Mouse (Mus musculus) B cell, adult 2 months (primary cell): ENCODE results near the gene H2al2a.
A peak's percentile ranks its signal among the peaks of the same experiment; 100 is the strongest.

ENCODE experiments used
- DNase-seq, 2 experiments: peaks; one replicate each; pipeline ENCODE4 v3.0.0; 2022

Gene H2al2a

GRCm38 (mm10) chr2:17996858-17997257 is at the start of gene H2al2a:
Gene H2al2a (minus strand): TSS chr2:17996958.
- DNase-seq: no peak

DNA sequence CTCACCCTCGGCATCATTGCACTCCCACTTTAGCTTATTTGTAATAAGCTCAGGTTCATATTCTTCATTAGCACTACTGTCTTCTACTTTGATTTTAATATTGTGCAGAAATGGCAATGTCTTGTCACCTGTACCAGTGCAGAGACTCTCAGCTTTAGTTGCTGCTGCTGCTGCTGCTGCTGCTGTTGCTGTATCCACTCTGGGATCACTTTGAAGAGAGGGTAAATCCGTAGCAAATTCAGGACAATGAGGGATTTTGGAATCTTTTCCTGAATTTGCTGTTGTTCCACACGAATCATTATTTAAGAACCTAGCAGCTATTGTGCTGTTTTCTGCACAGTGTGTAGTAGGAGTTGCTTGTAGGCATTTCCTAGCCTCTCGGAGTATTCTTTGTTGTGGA is 49.4 kb upstream of the H2al2a start:
- no peak for DNase-seq

GRCm38 (mm10) chr2:18045781-18046181 is 49.0 kb upstream of the H2al2a start:
- no peak for DNase-seq

- DNase-seq: no peak
Observed at GRCm38 (mm10) chr2:18045143-18045780, 48.5 kb upstream of the H2al2a start.

GRCm38 (mm10) chr2:18041199-18041885 is 44.6 kb upstream of the H2al2a start:
- DNase-seq: no peak

DNA sequence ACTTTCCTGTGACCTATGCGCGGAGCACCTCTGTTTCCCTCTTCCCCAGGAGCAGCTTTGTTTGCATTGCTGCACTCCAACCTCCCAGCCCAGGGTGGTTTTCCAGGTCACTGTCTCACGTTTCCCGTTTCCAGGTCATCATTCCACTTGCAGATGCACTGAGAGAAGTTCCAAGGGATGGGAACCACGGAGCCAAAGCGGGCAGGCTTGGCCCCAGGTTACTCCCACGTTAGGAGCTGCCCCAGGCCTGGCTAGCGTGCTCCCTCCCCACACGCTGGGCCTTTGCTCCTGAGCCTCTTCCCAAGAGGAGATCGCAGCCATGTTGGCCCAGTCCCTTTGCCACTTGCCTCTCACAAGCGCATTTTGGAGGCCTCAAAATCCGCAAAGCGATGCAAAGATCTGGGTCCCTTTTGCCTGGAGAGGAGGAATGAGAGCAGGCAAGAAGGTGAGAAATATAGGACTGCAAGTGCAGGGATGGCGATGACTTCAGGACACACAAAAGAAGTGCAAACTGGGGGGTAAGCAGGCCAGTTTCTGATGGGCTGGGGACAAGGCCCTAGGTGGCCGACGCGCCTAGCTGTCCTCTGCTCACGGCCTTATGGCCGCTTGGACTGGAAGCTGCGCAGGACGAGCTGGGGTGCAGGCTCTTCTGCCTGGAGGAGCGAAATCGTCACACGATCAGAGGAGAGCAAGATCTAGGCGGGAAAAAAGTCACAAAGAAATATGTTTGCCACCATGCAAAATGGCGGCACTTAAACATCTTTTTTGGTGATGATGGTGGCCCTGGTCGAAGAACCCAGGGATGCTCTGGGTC is 43.8 kb upstream of the H2al2a start:
- no peak for DNase-seq

DNA sequence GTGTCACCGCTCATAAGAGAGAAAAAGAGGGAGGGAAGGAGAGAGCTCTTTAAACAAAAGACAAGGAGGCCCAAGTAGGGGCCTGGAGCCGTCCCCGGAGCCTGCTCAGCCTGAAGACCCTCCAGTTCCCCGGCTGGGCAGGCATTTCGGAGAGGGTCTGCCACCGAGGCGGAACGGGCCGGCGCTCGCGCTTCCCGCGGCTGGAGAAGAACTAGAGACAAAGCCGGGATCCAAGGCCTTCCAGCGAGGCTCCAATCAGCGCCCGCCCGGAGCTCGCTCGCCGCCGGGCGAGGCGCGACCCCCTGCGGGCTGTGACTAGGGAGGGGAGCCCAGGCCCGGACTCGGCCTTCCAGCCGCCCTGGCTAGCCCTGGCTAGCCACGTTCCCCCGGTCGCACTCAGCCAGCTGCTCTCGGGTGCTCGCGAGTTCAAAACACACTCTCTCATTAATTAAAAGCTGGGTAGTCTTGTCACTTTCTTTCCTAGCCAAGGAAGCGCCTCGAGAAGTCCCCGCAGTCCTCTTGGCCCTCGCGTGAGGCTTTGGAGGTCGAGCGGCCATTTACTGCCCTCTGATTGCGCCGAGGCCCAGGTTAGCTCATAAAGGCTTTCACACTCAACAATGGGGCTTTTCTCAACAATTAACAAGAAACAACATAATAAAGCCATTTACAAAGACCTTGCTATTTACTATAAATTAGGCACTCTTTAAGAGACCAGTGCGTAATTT is 43.0 kb upstream of the H2al2a start:
- no peak for DNase-seq

GRCm38 (mm10) chr2:18038895-18039371 is 42.2 kb upstream of the H2al2a start:
- DNase-seq: no peak

- no peak for DNase-seq
Observed at GRCm38 (mm10) chr2:18038141-18038752, 41.5 kb upstream of the H2al2a start.

DNA sequence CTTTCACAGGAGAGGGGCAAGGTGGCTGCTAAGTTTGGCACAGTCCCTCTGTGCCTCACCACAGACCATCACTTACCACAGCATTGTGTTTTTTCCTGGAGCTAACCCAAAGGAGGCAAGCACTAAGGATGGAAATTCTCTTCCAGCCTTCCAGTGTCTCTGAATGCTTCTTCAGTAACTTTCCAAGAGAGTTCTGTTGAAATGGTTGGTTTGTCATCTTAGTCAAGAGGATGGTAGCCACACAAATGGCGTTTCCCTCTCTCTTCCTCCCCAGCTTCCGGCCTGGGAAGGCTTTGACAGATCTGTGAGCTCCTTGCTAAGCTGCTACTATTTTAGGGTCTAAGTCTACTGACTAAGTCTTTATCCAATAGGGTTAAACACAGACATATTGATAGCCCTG is 40.7 kb upstream of the H2al2a start, which contains the start of gene A930004D18Rik:
A930004D18Rik (minus strand) TSS at position 247 of the 400 bp plus-strand sequence.
- no peak for DNase-seq

DNA sequence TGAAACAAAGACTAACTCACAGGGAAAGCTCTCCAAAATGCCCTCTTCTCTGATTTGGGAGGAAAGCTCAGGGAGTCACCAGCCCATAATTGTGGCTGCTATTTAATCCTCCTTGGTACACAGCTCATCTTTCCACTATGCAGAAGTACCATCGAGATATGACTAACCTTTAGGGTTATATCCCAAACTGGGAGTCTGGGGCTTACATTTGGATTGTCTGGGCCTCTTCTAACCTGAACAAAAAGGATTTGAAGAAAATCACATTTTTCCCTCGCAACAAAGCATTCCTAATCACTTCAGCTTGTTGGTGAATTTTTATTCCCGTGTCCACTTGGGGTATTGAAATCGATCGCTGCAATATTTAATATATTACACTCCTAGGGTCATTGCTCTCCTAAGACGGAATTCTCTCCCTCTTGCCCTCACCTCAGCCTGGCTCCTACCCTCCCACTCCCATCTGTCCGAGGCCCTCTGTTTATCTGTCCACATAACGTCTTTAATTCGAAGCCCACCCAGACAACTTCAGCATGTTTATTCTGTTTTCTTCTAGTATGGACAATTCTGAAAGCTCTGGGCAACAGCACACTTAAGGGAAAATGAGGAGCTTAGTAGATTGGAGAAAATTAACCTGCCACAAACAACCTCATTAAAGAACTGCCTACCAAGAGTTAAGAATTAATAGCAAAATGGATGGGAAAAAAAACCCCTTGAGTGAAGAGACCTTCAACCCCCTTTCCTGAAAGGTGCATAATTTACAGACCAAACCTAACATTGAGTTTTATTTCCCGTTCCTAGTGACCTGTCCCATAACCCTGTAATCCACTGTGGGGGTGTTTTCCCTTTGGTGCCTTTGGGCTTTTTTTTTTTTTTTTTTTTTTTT is 37.9 kb upstream of the H2al2a start:
- no peak for DNase-seq

GRCm38 (mm10) chr2:18033166-18034108 is 36.7 kb upstream of the H2al2a start:
- no peak for DNase-seq

DNA sequence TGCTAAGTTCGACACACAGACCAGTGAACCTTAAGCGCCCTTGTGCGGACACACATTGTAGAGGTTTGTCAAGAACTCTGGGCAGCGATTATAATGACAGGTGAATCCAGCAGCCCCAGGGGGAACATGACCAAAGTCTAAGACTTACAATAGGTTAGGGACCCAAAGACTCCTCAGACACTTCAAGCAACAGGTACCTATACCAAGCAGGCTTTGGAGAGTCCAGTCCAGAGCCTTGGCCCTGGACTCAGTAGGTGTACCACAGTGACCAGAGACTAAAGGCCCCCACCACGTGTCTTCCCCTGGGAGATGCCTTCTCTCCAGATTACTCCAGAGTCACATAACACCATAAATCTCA is 35.8 kb upstream of the H2al2a start:
- DNase-seq: no peak

- DNase-seq: no peak
Observed at GRCm38 (mm10) chr2:18031831-18032537, 35.2 kb upstream of the H2al2a start.

GRCm38 (mm10) chr2:18031271-18031821 is 34.6 kb upstream of the H2al2a start:
- peak in 1 of 2 experiments; percentile 13 for DNase-seq

GRCm38 (mm10) chr2:18030581-18030980 is 33.8 kb upstream of the H2al2a start:
- no peak for DNase-seq

DNA sequence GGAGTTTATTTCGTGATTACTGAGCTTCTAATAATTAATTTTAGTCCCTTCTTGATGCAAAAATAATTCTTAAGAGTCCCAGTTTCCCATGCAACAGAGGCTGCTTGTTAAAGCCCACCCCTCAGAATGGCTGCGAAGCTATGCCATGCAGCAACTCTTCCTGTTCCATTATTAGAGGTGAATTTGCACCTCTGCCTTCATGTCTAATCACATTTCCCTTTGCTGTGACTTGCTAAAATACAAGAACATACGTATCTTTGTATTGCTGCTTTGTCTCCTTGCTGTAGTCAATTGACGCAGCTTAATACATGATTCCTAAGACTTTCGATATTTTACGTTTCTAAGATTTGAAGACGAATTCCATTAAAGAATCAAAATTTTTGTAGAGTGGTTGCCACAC is 32.9 kb upstream of the H2al2a start:
- DNase-seq: no peak

DNA sequence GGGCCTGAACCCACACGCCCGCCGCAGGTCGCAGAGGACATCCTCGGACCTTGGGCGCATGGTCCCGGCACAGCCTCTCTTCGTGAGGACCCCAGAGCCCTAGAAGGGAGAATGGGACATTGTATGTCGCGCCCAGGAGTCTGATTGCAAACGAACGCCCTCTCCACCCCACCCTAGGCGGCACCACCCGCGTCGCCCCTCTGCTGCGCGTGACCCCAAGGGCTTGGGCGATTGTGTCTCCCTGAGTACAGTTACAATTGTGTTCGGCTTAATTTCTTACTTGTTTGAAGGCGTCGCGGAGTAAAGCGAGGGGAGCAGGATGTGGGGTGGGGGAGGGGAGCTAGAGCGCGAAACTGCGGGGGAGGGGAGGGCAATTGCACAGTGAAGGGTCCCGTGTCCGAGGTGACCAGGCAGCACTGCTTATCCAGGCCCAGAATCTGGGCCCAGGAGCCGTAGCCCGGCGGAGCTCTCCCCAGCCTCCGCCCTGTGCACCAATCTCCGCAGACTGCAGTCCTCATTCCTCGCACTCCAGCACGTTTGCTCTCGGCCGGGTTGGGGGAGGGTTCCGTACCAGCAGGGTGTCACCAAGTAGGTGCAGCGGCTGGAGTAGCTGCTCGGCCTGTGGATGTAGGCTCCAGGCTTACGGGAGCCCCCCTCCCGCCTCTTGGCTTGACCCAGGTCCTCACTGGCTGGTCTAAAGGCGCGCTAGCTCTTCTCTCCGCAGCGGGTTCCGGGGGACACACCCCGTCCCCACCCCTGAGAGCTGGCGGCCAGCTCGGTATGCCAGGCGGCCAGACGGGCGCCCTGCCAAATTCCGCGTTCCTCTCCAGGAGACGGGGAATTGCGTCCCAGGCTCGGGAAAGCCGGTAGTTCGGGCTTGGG is 31.6 kb upstream of the H2al2a start:
- peak; percentile 62 to 70 for DNase-seq
